Mouse (Mus musculus) midbrain, embryonic 11.5 days (tissue): ENCODE measurements around the gene Arhgap19. TPM values are rescaled to one million over a fixed set of nuclear protein-coding genes. Genes with fewer than 3 reads are reported as not detected.

Experiments
- ATAC-seq: fragments of 200-750 bp; cut with Nextera tagmentation; 2 replicates; pipeline ENCODE4 v1.8.0; 2017; ENCODE audit warnings: moderate TSS enrichment, moderate library complexity; ENCODE audit not compliant: low FRiP score
- DNase-seq: peaks from one replicate; pipeline ENCODE4 v3.0.0; 2015; ENCODE audit warnings: low spot score; ENCODE audit errors: missing footprints
- H3K27ac ChIP-seq: fragments of 300-500 bp; sonication (generic); 2 replicates; pipeline ENCODE4 v1.5.1; 2014; ENCODE audit warnings: low read depth, low read length
- H3K27me3 ChIP-seq: fragments of 300-500 bp; sonication (generic); 2 replicates; pipeline ENCODE4 v1.6.1; 2014; ENCODE audit warnings: mild to moderate bottlenecking, low read length, moderate library complexity, mixed read lengths; ENCODE audit not compliant: control insufficient read depth, insufficient read depth
- H3K36me3 ChIP-seq: fragments of 300-500 bp; sonication (generic); 2 replicates; pipeline ENCODE4 v1.6.1; 2014; ENCODE audit warnings: mild to moderate bottlenecking, low read length, moderate library complexity, mixed read lengths; ENCODE audit not compliant: control insufficient read depth, insufficient read depth
- H3K4me1 ChIP-seq: fragments of 300-500 bp; sonication (generic); 2 replicates; pipeline ENCODE4 v1.6.1; 2014; ENCODE audit warnings: low read length; ENCODE audit not compliant: control insufficient read depth, insufficient read depth
- H3K4me2 ChIP-seq: fragments of 300-500 bp; sonication (generic); 2 replicates; pipeline ENCODE4 v1.6.1; 2014; ENCODE audit warnings: mild to moderate bottlenecking, moderate library complexity
- H3K4me3 ChIP-seq: fragments of 300-500 bp; sonication (generic); 2 replicates; pipeline ENCODE4 v1.5.1; 2014; ENCODE audit warnings: low read depth, low read length
- H3K9ac ChIP-seq: fragments of 300-500 bp; sonication (generic); 2 replicates; pipeline ENCODE4 v1.6.1; 2014; ENCODE audit warnings: low read length
- H3K9me3 ChIP-seq: fragments of 300-500 bp; sonication (generic); 2 replicates; pipeline ENCODE4 v1.6.1; 2016; ENCODE audit warnings: low read length; ENCODE audit not compliant: control insufficient read depth
- WGBS: fragments of 180-500 bp; shearing (Covaris S2); extraction: QIAGEN DNeasy Blood & Tissue Kit; methylation state at CpG from one replicate; pipeline ENCODE4 v1.1.7; 2014; 5-methylcytosine and 5-hydroxymethylcytosine counted together
- polyA plus RNA-seq: library from polyadenylated mRNA; unstranded; fragments of >200 nt; fragmentation: Nextera tagmentation; extraction: Ambion mirVana; gene quantifications from 2 replicates; pipeline ENCODE4 v1.2.1, GENCODE M21; 2014

Arhgap19 gene
- polyA plus RNA-seq, 1 experiment from 2014 or later, result 38.8 TPM

- no peaks in the 10 kb centered on the region for H3K27me3 ChIP-seq
- H3K27ac ChIP-seq, result no peak overlapping the region
- no peaks in the 10 kb centered on the region; the same call in 1 of the 2 replicates for H3K36me3 ChIP-seq
- no peak overlapping the region for H3K4me3 ChIP-seq
- 89% methylated on average over 3 of the region's 3 CpGs for WGBS
- peaks cover 17% of the 10 kb centered on the region for H3K4me1 ChIP-seq
- H3K9ac ChIP-seq, result no peak overlapping the region
- H3K9me3 ChIP-seq, result no peaks in the 10 kb centered on the region
- DNase-seq (peak; percentile 72), ATAC-seq (no peak)
- no peak overlapping the region for H3K4me2 ChIP-seq
Observed at GRCm38 (mm10) chr19:41796148-41796760, 5.6 kb downstream of the Arhgap19 start.

- Histone ChIP-seq H3K4me1 (peaks cover 8% of the 10 kb centered on the region), H3K9ac (peak overlapping the region; percentile 40), H3K27me3 (no peaks in the 10 kb centered on the region), H3K36me3 (no peaks in the 10 kb centered on the region; the same call in 1 of the 2 replicates), H3K9me3 (no peaks in the 10 kb centered on the region), H3K4me3 (no peak overlapping the region), H3K27ac (peak overlapping the region; percentile 68), H3K4me2 (peak overlapping the region; percentile 22; the same call in 1 of the 2 replicates)
- WGBS, result 40% methylated on average over 6 of the region's 6 CpGs
- ATAC-seq (no peak), DNase-seq (peak; percentile 94)
Observed at GRCm38 (mm10) chr19:41794901-41795300, 6.9 kb downstream of the Arhgap19 start.

GRCm38 (mm10) chr19:41794017-41794416 is 7.8 kb downstream of the Arhgap19 start:
- H3K4me3 ChIP-seq, result no peak overlapping the region
- no peak overlapping the region; the same call in 1 of the 2 replicates for H3K4me2 ChIP-seq
- peaks cover 6% of the 10 kb centered on the region for H3K4me1 ChIP-seq
- no peaks in the 10 kb centered on the region; the same call in 1 of the 2 replicates for H3K36me3 ChIP-seq
- H3K27ac ChIP-seq, result peak overlapping the region; percentile 10
- no peaks in the 10 kb centered on the region for H3K27me3 ChIP-seq
- peak overlapping the region; percentile 6; the same call in 1 of the 2 replicates for H3K9ac ChIP-seq
- no peak for DNase-seq
- H3K9me3 ChIP-seq, result no peaks in the 10 kb centered on the region
- no peak for ATAC-seq

- Histone ChIP-seq H3K4me2 (no peak overlapping the region), H3K27ac (no peak overlapping the region), H3K9me3 (no peaks in the 10 kb centered on the region), H3K4me3 (no peak overlapping the region), H3K27me3 (no peaks in the 10 kb centered on the region), H3K36me3 (peaks cover 2% of the 10 kb centered on the region), H3K4me1 (peaks cover 6% of the 10 kb centered on the region), H3K9ac (no peak overlapping the region)
- 79% methylated on average over 1 of the region's 1 CpGs for WGBS
- DNase-seq (no peak), ATAC-seq (no peak)
Observed at GRCm38 (mm10) chr19:41792934-41793486, 8.8 kb downstream of the Arhgap19 start.

GRCm38 (mm10) chr19:41791384-41791783 is 10.5 kb downstream of the Arhgap19 start:
- H3K4me1 ChIP-seq, result peaks cover 6% of the 10 kb centered on the region
- H3K27ac ChIP-seq, result no peak overlapping the region
- WGBS, result 94% methylated on average over 2 of the region's 2 CpGs
- no peak for ATAC-seq
- no peak overlapping the region for H3K4me3 ChIP-seq
- no peak overlapping the region for H3K4me2 ChIP-seq
- no peak for DNase-seq
- no peak overlapping the region for H3K9ac ChIP-seq
- no peaks in the 10 kb centered on the region for H3K27me3 ChIP-seq
- no peaks in the 10 kb centered on the region for H3K9me3 ChIP-seq
- peaks cover 4% of the 10 kb centered on the region; the same call in 1 of the 2 replicates for H3K36me3 ChIP-seq

GRCm38 (mm10) chr19:41789110-41789961 is 12.5 kb downstream of the Arhgap19 start:
- WGBS, result 75% methylated on average over 10 of the region's 10 CpGs
- Histone ChIP-seq H3K4me1 (no peaks in the 10 kb centered on the region; the same call in 1 of the 2 replicates), H3K9me3 (no peaks in the 10 kb centered on the region), H3K27me3 (no peaks in the 10 kb centered on the region), H3K36me3 (peaks cover 15% of the 10 kb centered on the region), H3K27ac (no peak overlapping the region), H3K4me2 (no peak overlapping the region), H3K4me3 (no peak overlapping the region), H3K9ac (no peak overlapping the region)
- no peak for DNase-seq
- no peak for ATAC-seq

- no peak overlapping the region for H3K4me3 ChIP-seq
- no peaks in the 10 kb centered on the region for H3K4me1 ChIP-seq
- H3K27me3 ChIP-seq, result no peaks in the 10 kb centered on the region
- H3K9ac ChIP-seq, result no peak overlapping the region
- ATAC-seq (no peak), DNase-seq (no peak)
- no peak overlapping the region for H3K27ac ChIP-seq
- H3K36me3 ChIP-seq, result peaks cover 15% of the 10 kb centered on the region
- WGBS, result 98% methylated on average over 1 of the region's 1 CpGs
- no peaks in the 10 kb centered on the region for H3K9me3 ChIP-seq
- no peak overlapping the region for H3K4me2 ChIP-seq
Observed at GRCm38 (mm10) chr19:41786896-41787295, 15.0 kb downstream of the Arhgap19 start.

- no peak overlapping the region for H3K4me3 ChIP-seq
- H3K4me2 ChIP-seq, result no peak overlapping the region
- WGBS, result 93% methylated on average over 6 of the region's 6 CpGs
- peaks cover 21% of the 10 kb centered on the region for H3K36me3 ChIP-seq
- H3K27me3 ChIP-seq, result no peaks in the 10 kb centered on the region
- no peaks in the 10 kb centered on the region for H3K4me1 ChIP-seq
- H3K9me3 ChIP-seq, result no peaks in the 10 kb centered on the region
- H3K27ac ChIP-seq, result no peak overlapping the region
- no peak overlapping the region for H3K9ac ChIP-seq
- DNase-seq (no peak), ATAC-seq (no peak)
Observed at GRCm38 (mm10) chr19:41777514-41777913, 24.3 kb downstream of the Arhgap19 start.

GRCm38 (mm10) chr19:41768711-41769110 is 33.1 kb downstream of the Arhgap19 start:
- H3K27ac ChIP-seq, result no peak overlapping the region
- H3K4me3 ChIP-seq, result no peak overlapping the region
- peaks cover 6% of the 10 kb centered on the region for H3K36me3 ChIP-seq
- H3K27me3 ChIP-seq, result no peaks in the 10 kb centered on the region
- peaks cover 2% of the 10 kb centered on the region; the same call in 1 of the 2 replicates for H3K4me1 ChIP-seq
- ATAC-seq (no peak), DNase-seq (no peak)
- 92% methylated on average over 7 of the region's 7 CpGs for WGBS
- H3K9ac ChIP-seq, result no peak overlapping the region
- H3K9me3 ChIP-seq, result no peaks in the 10 kb centered on the region
- H3K4me2 ChIP-seq, result no peak overlapping the region
